Mouse (Mus musculus) heart, postnatal 14 days (tissue): Measurements from ENCODE around the gene Celf2. TPM values are rescaled to one million over a fixed set of nuclear protein-coding genes. Genes with fewer than 3 reads are reported as not detected.

Experiments
- DNase-seq, 2 experiments: peaks; one replicate each; pipeline ENCODE4 v3.0.0; 2021 to 2022
- intact Hi-C: fragments of 180-260 bp; cut with DNase I; formaldehyde crosslinking; loops from one replicate; pipeline ENCODE4 v1.15.1; 2025
- total RNA-seq, 2 experiments: library from RNA; stranded (reverse); gene quantifications; 2 replicates each; pipeline ENCODE4 v1.2.3; 2021

Gene Celf2
- total RNA-seq, 2 experiments from 2014 or later, result 65.4 to 69.9 TPM

GRCm38 (mm10) chr2:6542556-6543180 is 966.7 kb downstream of the Celf2 start:
- intact Hi-C loops, result no loop called here
- no peak for DNase-seq

- DNase-seq, result no peak
- intact Hi-C loops, result no loop called here
Measured at GRCm38 (mm10) chr2:6540825-6541224, 968.5 kb downstream of the Celf2 start.

DNA sequence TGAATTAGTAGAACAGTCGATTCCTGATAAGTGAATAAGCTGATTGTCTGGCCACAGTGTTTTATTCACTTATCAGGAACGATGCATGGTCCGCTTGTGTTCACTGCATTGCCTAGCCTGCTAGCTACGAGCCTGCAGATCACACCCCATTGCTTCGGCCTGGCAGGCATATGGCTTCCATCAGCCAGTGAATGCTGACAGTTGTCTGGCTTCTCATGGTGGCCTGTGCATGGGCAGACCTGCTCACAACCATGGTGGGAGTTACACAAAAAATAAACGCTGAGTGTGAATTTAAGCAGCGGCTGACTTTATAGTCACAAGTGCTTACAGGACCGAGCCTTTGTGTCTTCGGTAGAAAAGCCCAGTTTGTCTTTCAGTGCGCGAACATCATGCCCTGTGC is 969.3 kb downstream of the Celf2 start:
- peak; percentile 37 to 55 for DNase-seq
- intact Hi-C loops, result no loop called here

DNA sequence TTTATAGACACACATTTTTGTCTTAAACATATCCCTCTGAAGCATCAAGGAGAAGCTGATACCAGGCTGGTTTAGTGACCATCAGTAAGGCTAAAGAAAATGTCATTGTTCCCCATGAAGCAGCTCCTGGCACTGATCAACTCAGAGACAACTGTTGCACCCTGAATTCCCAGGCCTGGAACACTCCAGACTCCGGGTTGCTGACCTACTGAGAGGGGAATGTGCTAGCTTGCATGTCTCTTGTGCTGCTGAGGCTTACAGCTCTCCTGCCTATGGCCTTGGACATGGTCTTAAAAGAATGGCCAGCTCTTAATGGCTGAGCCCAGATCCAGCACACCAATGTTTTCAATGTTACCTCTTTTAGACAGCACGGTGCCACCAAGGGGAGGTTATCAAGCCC is 970.9 kb downstream of the Celf2 start:
- DNase-seq, result no peak
- intact Hi-C loops, result no loop called here

DNA sequence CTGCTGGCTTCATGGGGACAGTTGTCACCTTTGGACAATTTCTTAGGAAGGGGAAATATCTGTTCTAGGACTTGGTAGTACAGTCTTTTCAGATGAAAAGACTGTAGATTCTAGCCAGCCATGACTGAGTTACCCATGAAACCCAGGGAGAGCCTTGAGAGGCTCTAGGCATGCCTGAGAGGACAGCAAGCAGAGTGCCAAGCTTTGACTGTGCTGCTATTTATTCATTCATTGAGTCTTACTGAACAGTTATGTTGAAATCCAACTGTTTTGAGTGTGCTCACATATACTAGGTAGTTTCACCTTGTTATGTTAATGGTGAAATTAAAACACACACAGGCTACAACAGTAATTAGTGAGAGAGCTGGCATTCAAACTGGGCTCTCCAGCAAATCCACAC is 971.3 kb downstream of the Celf2 start:
- DNase-seq, result no peak
- intact Hi-C loops, result no loop called here

- intact Hi-C loops, result no loop called here
- DNase-seq, result no peak
Measured at GRCm38 (mm10) chr2:6537326-6537725, 972.0 kb downstream of the Celf2 start.

GRCm38 (mm10) chr2:6536372-6536771 is 973.0 kb downstream of the Celf2 start:
- intact Hi-C loops, result no loop called here
- DNase-seq, result no peak

DNA sequence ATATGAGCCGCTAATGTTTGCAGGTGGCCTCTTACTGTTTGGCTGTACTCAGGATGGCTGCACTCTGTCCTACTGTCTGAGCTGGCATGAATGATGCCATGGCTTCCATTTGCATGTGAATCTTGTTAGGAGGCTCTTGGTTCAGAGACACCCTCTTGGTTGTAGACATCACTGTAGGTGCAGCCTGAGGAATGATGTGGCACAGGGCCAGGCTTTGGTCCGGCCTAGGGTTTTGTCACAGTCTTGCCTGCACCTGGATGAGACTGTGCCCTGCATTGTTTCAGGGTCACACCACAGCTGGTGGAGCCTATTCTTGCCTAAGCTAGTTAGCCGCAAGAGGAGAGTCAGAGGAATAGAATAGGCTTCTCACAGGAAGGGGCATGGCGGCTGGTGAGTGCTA is 977.0 kb downstream of the Celf2 start:
- intact Hi-C loops, result no loop called here
- no peak for DNase-seq

DNA sequence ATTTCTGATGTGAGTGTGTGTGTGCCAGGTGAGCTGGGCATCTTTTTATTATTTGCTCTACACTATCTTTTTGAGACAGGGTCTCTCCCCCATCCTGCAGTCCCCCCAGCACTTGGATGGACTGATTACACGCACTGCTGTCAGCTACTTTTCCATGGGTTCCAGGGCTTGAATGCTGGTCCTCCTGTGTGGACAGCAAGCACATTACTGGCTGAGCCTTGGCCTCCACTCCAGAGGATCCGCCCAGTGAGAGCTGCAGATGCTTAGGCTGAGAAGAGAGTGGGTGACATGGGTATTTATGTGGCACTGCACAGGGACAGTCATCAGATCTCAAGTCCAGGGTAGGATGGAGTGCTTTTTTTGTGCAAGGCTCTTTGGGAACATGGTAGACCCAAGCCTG is 981.3 kb downstream of the Celf2 start:
- intact Hi-C loops, result no loop called here
- DNase-seq, result no peak

- intact Hi-C loops, result no loop called here
Measured at GRCm38 (mm10) chr2:6526825-6527224, 982.5 kb downstream of the Celf2 start.

DNA sequence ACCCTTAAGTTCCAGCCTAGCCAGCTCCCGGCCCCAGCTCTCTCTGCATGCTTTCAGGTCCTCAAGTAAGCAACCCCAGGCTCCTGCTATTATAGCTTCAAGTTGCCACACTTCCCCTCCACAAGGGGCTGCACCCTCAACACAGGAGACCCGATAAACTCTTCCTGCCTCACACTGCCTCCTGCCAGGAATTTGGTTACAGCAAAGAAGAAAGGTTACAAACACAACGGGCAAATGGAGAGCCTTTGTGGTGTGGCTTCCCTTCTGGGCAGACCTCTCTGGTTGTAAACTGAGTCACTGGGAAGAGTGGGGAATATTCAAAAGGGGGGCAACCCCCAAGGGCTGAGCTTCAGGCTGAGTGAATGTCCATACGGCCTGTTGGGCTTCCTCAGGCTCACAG is 983.1 kb downstream of the Celf2 start:
- no peak for DNase-seq
- intact Hi-C loops, result no loop called here

More at GRCm38 (mm10) chr2:6526825-6527224, 982.5 kb downstream of the Celf2 start:
- no peak for DNase-seq

- DNase-seq, result no peak
- intact Hi-C loops, result no loop called here
Measured at GRCm38 (mm10) chr2:6523924-6524300, 985.5 kb downstream of the Celf2 start.

DNA sequence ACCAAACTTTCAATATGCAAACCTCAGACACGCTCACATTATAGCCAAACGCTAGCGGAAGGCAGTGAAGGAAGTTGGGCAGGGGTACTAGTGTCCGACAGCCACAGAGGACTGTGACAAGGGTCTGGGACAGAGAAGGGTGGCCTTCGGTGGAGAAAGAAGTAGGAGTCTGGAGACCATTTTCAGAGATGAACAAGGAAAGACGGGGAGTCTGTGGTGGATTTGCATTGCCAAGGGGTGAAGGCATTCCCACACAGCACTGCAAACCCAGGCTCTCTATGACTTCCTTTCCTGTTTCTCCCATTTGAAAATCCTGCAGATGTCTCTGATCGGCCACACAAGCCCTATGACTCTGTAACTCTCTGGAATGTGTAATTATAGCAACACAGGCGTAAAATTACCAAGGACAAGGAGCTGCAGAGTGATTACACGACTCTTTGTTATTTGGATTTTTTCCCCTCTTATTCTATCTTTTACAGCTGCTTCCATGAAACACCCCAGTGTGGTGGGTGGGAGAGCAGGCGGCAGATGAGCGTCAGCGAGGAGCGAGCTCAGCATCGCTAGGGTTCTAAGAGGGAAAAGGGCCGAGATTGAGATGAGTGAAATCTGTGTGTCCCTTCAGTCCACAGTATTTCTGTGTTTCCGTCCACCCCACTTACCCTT is 986.0 kb downstream of the Celf2 start:
- intact Hi-C loops, result no loop called here
- no peak for DNase-seq

DNA sequence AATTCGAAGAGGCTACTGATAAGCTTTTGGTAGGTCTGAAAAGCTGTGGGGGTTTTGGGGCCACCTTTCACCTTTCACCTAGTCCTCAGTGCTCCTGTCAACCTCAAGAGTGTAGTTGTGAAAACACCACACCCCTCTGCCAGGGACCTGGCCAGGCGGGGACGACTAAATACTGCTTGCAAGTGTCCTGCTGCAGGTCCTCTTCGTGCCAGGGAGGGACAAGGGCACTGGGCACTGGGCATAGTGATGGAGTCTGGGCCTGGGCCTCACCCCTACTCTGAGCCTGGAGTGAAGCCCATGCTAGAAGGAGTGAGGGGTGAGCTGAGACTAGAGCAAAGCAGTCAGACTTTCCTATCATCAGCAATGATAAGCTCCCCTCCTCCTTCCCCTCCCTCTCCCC is 987.0 kb downstream of the Celf2 start:
- intact Hi-C loops, result no loop called here
- DNase-seq, result no peak

- intact Hi-C loops, result no loop called here
Measured at GRCm38 (mm10) chr2:6513176-6513575, 996.2 kb downstream of the Celf2 start.

GRCm38 (mm10) chr2:6507071-6507470 is 1002.3 kb downstream of the Celf2 start:
- intact Hi-C loops, result no loop called here
- DNase-seq, result no peak

More at GRCm38 (mm10) chr2:6513176-6513575, 996.2 kb downstream of the Celf2 start:
- no peak for DNase-seq

- intact Hi-C loops, result no loop called here
- DNase-seq, result no peak
Measured at GRCm38 (mm10) chr2:6505979-6506811, 1003.2 kb downstream of the Celf2 start.

DNA sequence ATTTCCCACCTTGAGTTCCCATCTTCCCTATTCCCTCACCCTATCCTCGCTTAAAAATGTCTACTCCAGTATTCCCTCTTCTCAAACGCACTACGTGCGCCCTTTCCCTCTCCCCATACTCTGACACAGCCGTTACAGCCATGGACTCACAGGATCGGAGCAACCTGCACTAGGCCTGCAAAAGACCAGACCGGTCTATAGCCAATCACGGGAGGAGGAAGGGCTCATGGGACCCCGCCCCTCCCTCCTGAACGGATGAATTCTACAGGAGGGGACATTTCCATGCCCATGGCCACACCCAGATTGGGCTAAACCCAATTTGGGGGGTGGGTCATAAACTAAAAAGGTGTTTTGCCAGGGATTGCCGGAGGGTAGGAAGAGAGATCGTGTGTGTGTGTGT is 1003.8 kb downstream of the Celf2 start:
- intact Hi-C loops, result no loop called here
- DNase-seq, result no peak

GRCm38 (mm10) chr2:6498101-6498500 is 1011.3 kb downstream of the Celf2 start:
- DNase-seq, result no peak
- intact Hi-C loops, result no loop called here

- intact Hi-C loops, result no loop called here
- DNase-seq, result no peak
Measured at GRCm38 (mm10) chr2:6497636-6498035, 1011.7 kb downstream of the Celf2 start.

GRCm38 (mm10) chr2:6493886-6494285 is 1015.5 kb downstream of the Celf2 start:
- intact Hi-C loops, result no loop called here
- DNase-seq, result no peak

GRCm38 (mm10) chr2:6490870-6491269 is 1018.5 kb downstream of the Celf2 start:
- intact Hi-C loops, result no loop called here
- no peak for DNase-seq
